Mouse (Mus musculus): ENCODE results near the gene Zbtb20. TPM values are rescaled to one million over a fixed set of nuclear protein-coding genes. Genes with fewer than 3 reads are reported as not detected.

The Zbtb20 gene
- polyA plus RNA-seq (2015; fragmentation: Nextera tagmentation; extraction: Ambion mirVana) = 20.2 and 20.7 TPM in 2 replicates

DNA sequence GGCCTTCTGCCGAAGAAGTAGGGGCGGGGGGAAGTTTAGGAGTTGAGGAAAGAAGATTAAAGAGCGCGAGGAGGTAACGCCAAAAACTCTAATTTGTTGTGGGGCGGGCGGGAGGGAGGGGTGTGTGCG lies at the start of gene Zbtb20:
Gene Zbtb20 (plus strand): TSS at position 30 of the 129 bp plus-strand sequence.
- Histone ChIP-seq H3K9ac (peak within 1 kb of the TSS; percentile 83), H3K4me2 (peak within 1 kb of the TSS; percentile 74), H3K4me1 (peaks cover 10% of the 10 kb centered on the region; the same call in 1 of the 2 replicates), H3K4me3 (peak within 1 kb of the TSS; percentile 66), H3K36me3 (no peaks in the 10 kb centered on the region), H3K27me3 (no peaks in the 10 kb centered on the region), H3K9me3 (no peaks in the 10 kb centered on the region), H3K27ac (peak within 1 kb of the TSS; percentile 99)
- 0% methylated on average over 8 of the region's 8 CpGs for WGBS
- no peak for ATAC-seq (ENCODE audit: insufficient number of reproducible peaks, insufficient read depth, low FRiP score, low TSS enrichment, low read depth)

- ATAC-seq (ENCODE audit: insufficient number of reproducible peaks, insufficient read depth, low FRiP score, low TSS enrichment, low read depth) = no peak
- WGBS = 68% methylated on average over 5 of the region's 5 CpGs
- Histone ChIP-seq H3K4me2 (no peak overlapping the region), H3K4me1 (no peaks in the 10 kb centered on the region), H3K36me3 (no peaks in the 10 kb centered on the region), H3K27ac (no peak overlapping the region), H3K4me3 (no peak overlapping the region), H3K27me3 (no peaks in the 10 kb centered on the region), H3K9me3 (no peaks in the 10 kb centered on the region), H3K9ac (no peak overlapping the region)
Observed at GRCm38 (mm10) chr16:42835940-42836339, 39.7 kb upstream of the Zbtb20 start.

DNA sequence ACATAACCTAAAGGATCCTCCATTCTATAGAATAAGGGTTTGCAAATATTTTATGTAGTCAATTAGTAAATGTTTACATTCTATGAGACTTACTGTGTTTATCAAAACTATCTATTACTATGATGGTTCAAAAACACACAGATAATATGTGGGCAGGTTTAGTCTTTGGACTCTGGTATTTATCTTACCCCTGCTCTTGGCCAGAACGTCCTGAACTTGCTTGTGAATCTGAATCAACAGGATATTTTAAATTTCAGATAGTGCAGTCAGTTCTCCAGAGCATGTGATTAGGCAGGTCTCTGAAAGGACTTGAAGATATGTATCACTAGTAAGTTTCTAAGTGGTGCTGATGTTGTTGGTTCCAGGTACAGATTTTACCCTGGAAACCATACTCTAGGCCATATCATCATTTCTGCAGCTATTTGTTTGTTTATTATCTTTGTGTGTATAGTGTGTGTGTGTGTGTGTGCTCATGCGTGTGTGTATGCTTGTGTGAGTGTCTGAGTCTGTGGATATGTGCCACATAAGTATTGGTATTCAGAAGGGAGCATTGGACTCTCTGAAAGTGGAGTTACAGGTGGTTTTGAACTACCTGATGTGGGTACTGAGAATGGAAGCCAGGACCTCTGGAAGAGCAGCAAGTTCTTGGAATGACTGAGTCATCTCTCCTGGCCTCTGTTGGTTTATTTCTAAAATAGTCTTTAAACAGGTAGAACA lies 39.1 kb upstream of the Zbtb20 start:
- ATAC-seq (ENCODE audit: insufficient number of reproducible peaks, insufficient read depth, low FRiP score, low TSS enrichment, low read depth) = no peak
- Histone ChIP-seq H3K9ac (no peak overlapping the region), H3K4me1 (no peaks in the 10 kb centered on the region), H3K4me2 (no peak overlapping the region), H3K27ac (no peak overlapping the region), H3K9me3 (no peaks in the 10 kb centered on the region), H3K36me3 (no peaks in the 10 kb centered on the region), H3K4me3 (no peak overlapping the region), H3K27me3 (no peaks in the 10 kb centered on the region)
- 62% methylated on average over 2 of the region's 2 CpGs for WGBS

- no peak for ATAC-seq (ENCODE audit: insufficient number of reproducible peaks, insufficient read depth, low FRiP score, low TSS enrichment, low read depth)
- H3K27me3 ChIP-seq = no peaks in the 10 kb centered on the region
- H3K9ac ChIP-seq = no peak overlapping the region
- H3K36me3 ChIP-seq = no peaks in the 10 kb centered on the region
- no peak overlapping the region for H3K27ac ChIP-seq
- no peak overlapping the region for H3K4me3 ChIP-seq
- H3K4me1 ChIP-seq = no peaks in the 10 kb centered on the region
- H3K9me3 ChIP-seq = no peaks in the 10 kb centered on the region
- 88% methylated on average over 4 of the region's 4 CpGs for WGBS
- H3K4me2 ChIP-seq = no peak overlapping the region
Observed at GRCm38 (mm10) chr16:42838226-42838625, 37.5 kb upstream of the Zbtb20 start.

DNA sequence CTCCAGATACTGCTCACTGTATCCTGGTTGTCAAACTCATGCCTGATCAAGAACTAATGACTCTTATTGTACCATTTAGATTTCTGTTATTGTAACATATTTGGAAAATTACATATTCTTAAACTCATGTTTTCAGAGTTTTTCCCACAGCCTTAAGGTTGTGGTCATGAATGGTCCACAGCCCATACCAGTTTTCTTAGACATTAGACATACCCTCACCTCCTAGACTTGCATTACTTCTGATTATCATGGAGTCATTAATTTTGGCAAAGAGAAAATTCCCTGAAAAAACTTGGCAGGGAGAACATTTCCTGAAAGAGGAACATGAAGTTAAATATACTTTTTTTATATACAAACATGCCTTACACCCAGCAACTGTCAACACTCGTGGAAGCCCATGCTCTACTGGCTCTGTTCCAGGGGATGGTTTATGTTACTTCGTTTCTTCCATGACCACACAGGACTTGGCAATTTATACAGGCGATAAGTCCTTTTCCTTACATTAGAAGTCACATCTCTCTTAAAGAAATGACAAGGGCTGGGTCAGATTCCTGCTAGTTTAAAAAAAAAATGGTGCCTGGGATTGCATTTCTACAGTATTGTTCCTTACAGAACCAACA lies 18.0 kb upstream of the Zbtb20 start:
- Histone ChIP-seq H3K27ac (no peak overlapping the region), H3K36me3 (no peaks in the 10 kb centered on the region), H3K4me3 (no peak overlapping the region), H3K9me3 (0 out of 2 replicates have a peak, but pooled peaks cover 3% of the 10 kb centered on the region), H3K27me3 (no peaks in the 10 kb centered on the region), H3K4me1 (peaks cover 3% of the 10 kb centered on the region), H3K4me2 (no peak overlapping the region), H3K9ac (no peak overlapping the region)
- WGBS = 67% methylated on average over 3 of the region's 3 CpGs
- no peak for ATAC-seq (ENCODE audit: insufficient number of reproducible peaks, insufficient read depth, low FRiP score, low TSS enrichment, low read depth)

GRCm38 (mm10) chr16:42859251-42859650 lies 16.4 kb upstream of the Zbtb20 start:
- Histone ChIP-seq H3K4me1 (peaks cover 10% of the 10 kb centered on the region), H3K36me3 (no peaks in the 10 kb centered on the region), H3K27ac (no peak overlapping the region), H3K4me3 (no peak overlapping the region), H3K4me2 (no peak overlapping the region), H3K27me3 (no peaks in the 10 kb centered on the region), H3K9ac (no peak overlapping the region), H3K9me3 (0 out of 2 replicates have a peak, but pooled peaks cover 3% of the 10 kb centered on the region)
- no peak for ATAC-seq (ENCODE audit: insufficient number of reproducible peaks, insufficient read depth, low FRiP score, low TSS enrichment, low read depth)
- 89% methylated on average over 4 of the region's 4 CpGs for WGBS

DNA sequence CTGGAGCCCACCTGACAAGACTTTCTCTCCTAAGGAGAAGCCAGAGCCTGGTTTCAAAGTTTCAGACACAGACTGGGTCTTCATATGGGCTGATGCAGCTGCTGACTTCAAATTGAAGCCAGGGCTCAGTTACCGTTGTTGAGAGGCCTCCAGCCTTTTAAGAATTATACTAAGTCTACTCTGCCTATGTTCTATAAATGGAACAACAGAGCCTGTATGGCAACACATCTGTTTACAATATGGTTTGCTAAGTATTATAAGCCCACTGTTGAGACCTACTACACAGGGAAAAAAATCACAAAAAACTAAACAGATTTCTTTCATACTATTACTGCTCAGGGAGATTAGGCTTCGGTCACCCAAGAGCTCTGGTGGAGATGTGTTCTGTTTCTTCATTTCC lies 12.4 kb upstream of the Zbtb20 start:
- H3K36me3 ChIP-seq = no peaks in the 10 kb centered on the region
- WGBS = 31% methylated on average over 2 of the region's 2 CpGs
- peaks cover 10% of the 10 kb centered on the region for H3K4me1 ChIP-seq
- peak overlapping the region; percentile 84 for H3K27ac ChIP-seq
- H3K27me3 ChIP-seq = no peaks in the 10 kb centered on the region
- H3K9me3 ChIP-seq = no peaks in the 10 kb centered on the region
- peak overlapping the region; percentile 30 for H3K4me2 ChIP-seq
- H3K4me3 ChIP-seq = no peak overlapping the region
- H3K9ac ChIP-seq = no peak overlapping the region
- ATAC-seq (ENCODE audit: insufficient number of reproducible peaks, insufficient read depth, low FRiP score, low TSS enrichment, low read depth) = peak; percentile 62; the same call in 1 of the 2 replicates

DNA sequence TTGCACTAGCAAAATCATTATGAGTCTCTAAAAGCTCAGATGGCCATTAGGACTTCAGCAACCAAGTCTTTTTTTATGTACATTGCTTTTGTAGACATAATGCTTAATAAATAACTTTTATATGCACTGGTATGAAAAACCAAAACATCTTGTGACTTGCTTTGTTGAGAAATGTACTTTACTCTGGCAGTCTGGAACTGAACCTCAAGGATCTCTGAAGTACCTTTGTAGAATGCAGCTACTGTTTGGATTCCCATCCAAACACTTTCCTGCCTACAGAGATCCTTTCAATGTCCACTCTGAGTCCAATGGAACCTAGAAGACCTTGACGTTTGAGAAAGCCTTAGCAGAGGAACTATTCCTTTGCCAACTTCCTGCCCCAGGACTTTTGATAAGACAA lies 9.6 kb upstream of the Zbtb20 start:
- H3K4me1 ChIP-seq = peaks cover 10% of the 10 kb centered on the region
- 74% methylated on average over 1 of the region's 1 CpGs for WGBS

DNA sequence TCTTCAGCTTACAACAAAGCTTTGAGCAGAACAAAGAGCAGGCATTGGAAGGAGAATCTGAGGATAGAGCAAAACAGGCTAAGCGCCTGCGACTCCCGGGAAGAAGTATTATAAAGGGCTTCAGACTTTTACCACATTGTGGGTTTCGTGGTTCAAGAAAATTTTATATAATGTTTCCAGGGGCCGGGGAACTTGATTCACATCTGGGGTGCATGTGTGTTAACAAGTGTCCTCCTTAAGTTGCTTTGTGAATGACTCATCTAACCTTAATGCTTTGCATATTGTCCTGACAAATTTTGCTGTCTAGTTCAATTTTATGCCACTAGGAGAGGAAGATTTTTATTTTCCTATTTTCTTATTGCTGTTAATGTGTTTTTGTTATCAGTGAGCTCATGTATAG lies 3.6 kb upstream of the Zbtb20 start:
- Histone ChIP-seq H3K27me3 (no peaks in the 10 kb centered on the region), H3K27ac (peak overlapping the region; percentile 60), H3K36me3 (no peaks in the 10 kb centered on the region), H3K4me2 (no peak overlapping the region), H3K4me1 (peaks cover 6% of the 10 kb centered on the region; the same call in 1 of the 2 replicates), H3K4me3 (no peak overlapping the region), H3K9me3 (no peaks in the 10 kb centered on the region), H3K9ac (no peak overlapping the region)
- 38% methylated on average over 5 of the region's 5 CpGs for WGBS
- ATAC-seq (ENCODE audit: insufficient number of reproducible peaks, insufficient read depth, low FRiP score, low TSS enrichment, low read depth) = no peak

More for the DNA sequence above, 9.6 kb upstream of the Zbtb20 start:
- H3K27me3 ChIP-seq = no peaks in the 10 kb centered on the region
- H3K9ac ChIP-seq = no peak overlapping the region
- no peak overlapping the region for H3K27ac ChIP-seq
- H3K4me2 ChIP-seq = no peak overlapping the region
- ATAC-seq (ENCODE audit: insufficient number of reproducible peaks, insufficient read depth, low FRiP score, low TSS enrichment, low read depth) = no peak
- no peaks in the 10 kb centered on the region for H3K9me3 ChIP-seq
- no peaks in the 10 kb centered on the region for H3K36me3 ChIP-seq
- no peak overlapping the region for H3K4me3 ChIP-seq

DNA sequence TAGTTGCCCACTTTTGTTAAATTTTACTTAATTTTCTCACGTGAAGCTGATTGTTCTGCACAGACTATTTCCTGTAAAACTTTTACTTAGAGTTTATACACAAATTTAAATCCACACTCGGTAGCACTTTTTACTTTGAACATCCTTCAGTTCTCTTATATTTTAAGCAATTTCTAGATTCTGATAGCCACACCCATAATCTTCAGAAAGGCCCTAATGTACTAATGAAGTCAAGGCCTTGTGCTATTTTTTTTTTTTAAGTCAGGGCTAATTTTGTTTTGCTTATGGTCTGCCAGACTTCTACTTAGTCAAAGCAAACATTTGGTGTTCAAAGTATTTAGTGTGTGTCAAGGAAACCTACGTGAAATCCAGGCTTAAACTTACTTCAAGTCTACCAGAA lies 1.7 kb upstream of the Zbtb20 start:
- 52% methylated on average over 3 of the region's 3 CpGs for WGBS
- no peak overlapping the region for H3K9ac ChIP-seq
- no peaks in the 10 kb centered on the region for H3K27me3 ChIP-seq
- no peak overlapping the region for H3K4me3 ChIP-seq
- H3K4me1 ChIP-seq = peaks cover 10% of the 10 kb centered on the region; the same call in 1 of the 2 replicates
- no peaks in the 10 kb centered on the region for H3K36me3 ChIP-seq
- no peak overlapping the region for H3K4me2 ChIP-seq
- H3K9me3 ChIP-seq = no peaks in the 10 kb centered on the region
- peak overlapping the region; percentile 95; the same call in 1 of the 2 replicates for H3K27ac ChIP-seq
- ATAC-seq (ENCODE audit: insufficient number of reproducible peaks, insufficient read depth, low FRiP score, low TSS enrichment, low read depth) = no peak

- under 1% methylated on average over 5 of the region's 5 CpGs for WGBS
- Histone ChIP-seq H3K9me3 (no peaks in the 10 kb centered on the region), H3K27ac (peak overlapping the region; percentile 95), H3K4me3 (peak overlapping the region; percentile 57), H3K4me2 (peak overlapping the region; percentile 59), H3K27me3 (no peaks in the 10 kb centered on the region), H3K4me1 (peaks cover 10% of the 10 kb centered on the region; the same call in 1 of the 2 replicates), H3K36me3 (no peaks in the 10 kb centered on the region), H3K9ac (peak overlapping the region; percentile 78)
- no peak for ATAC-seq (ENCODE audit: insufficient number of reproducible peaks, insufficient read depth, low FRiP score, low TSS enrichment, low read depth)
Observed at GRCm38 (mm10) chr16:42874456-42874855, 1.2 kb upstream of the Zbtb20 start.

All from embryonic facial prominence, embryonic 13.5 days (tissue).